Mouse (Mus musculus) liver, embryonic 14.5 days (tissue): Measurements from ENCODE around the gene Akap9. TPM values are rescaled to one million over a fixed set of nuclear protein-coding genes. Genes with fewer than 3 reads are reported as not detected.

Experiments
- ATAC-seq: fragments of 200-750 bp; cut with Nextera tagmentation; 2 replicates; pipeline ENCODE4 v1.8.0; 2017; ENCODE audit warnings: moderate number of reproducible peaks, mild to moderate bottlenecking, moderate library complexity; ENCODE audit not compliant: insufficient read depth
- DNase-seq, 3 experiments: peaks; one replicate each; pipeline ENCODE4 v3.0.0-alpha.2; 2012 to 2013; ENCODE audit warnings: low read depth in 3 of 3, low spot score in 3 of 3
- H3K27ac ChIP-seq: fragments of 300-500 bp; sonication (generic); 2 replicates; pipeline ENCODE4 v1.5.1; 2014; ENCODE audit warnings: moderate library complexity, mild to moderate bottlenecking, control low read depth, inconsistent platforms
- H3K27me3 ChIP-seq: fragments of 300-500 bp; sonication (generic); 2 replicates; pipeline ENCODE4 v1.6.1; 2014; ENCODE audit warnings: mild to moderate bottlenecking, low read length, moderate library complexity; ENCODE audit not compliant: control insufficient read depth, insufficient read depth
- H3K36me3 ChIP-seq: fragments of 300-500 bp; sonication (generic); replicated peaks from 2 replicates; pipeline ENCODE4 v1.6.1; 2014; ENCODE audit warnings: low read depth; ENCODE audit not compliant: control insufficient read depth, insufficient read depth
- H3K4me1 ChIP-seq, 2 experiments: fragments of 200-500 bp in 1 of 2; fragments of 300-500 bp in 1 of 2; sonication (generic) in 1 of 2; replicated peaks; 2 replicates each; pipeline ENCODE4 v1.6.1; 2012 to 2014; ENCODE audit warnings: antibody characterized with exemption in 1 of 2, inconsistent platforms in 1 of 2, low read length in 1 of 2; ENCODE audit not compliant: control insufficient read depth in 2 of 2, insufficient read depth in 2 of 2
- H3K4me2 ChIP-seq: fragments of 300-500 bp; sonication (generic); 2 replicates; pipeline ENCODE4 v1.6.1; 2014; ENCODE audit warnings: low read depth, mild to moderate bottlenecking, control low read depth, moderate library complexity
- H3K4me3 ChIP-seq, 2 experiments: fragments of 200-500 bp in 1 of 2; fragments of 300-500 bp in 1 of 2; sonication (generic) in 1 of 2; 2 replicates each; pipeline ENCODE4 v1.5.1; 2012 to 2014; ENCODE audit warnings: low read depth in 2 of 2, low read length in 2 of 2, mild to moderate bottlenecking in 2 of 2, control low read depth in 1 of 2, inconsistent platforms in 1 of 2, moderate library complexity in 1 of 2; ENCODE audit not compliant: insufficient read depth in 1 of 2
- H3K9ac ChIP-seq: fragments of 300-500 bp; sonication (generic); replicated peaks from 2 replicates; pipeline ENCODE4 v1.6.1; 2014; ENCODE audit warnings: mild to moderate bottlenecking, control low read depth, moderate library complexity
- H3K9me3 ChIP-seq: fragments of 300-500 bp; sonication (generic); 2 replicates; pipeline ENCODE4 v1.6.1; 2016; ENCODE audit warnings: low read length, mixed read lengths; ENCODE audit not compliant: control insufficient read depth
- CTCF ChIP-seq: IDR thresholded peaks from 2 replicates; pipeline ENCODE4 v1.5.1; 2016; ENCODE audit warnings: antibody characterized with exemption, low read depth, control low read depth
- EP300 ChIP-seq: IDR thresholded peaks from 2 replicates; pipeline ENCODE4 v1.6.1; 2016; ENCODE audit warnings: antibody characterized with exemption, low read depth
- WGBS: fragments of 180-500 bp; shearing (Covaris S2); extraction: QIAGEN DNeasy Blood & Tissue Kit; methylation state at CpG from one replicate; pipeline ENCODE4 v1.1.7; 2014; ENCODE audit not compliant: insufficient replicate concordance; 5-methylcytosine and 5-hydroxymethylcytosine counted together
- polyA plus RNA-seq, 2 experiments: library from polyadenylated mRNA; depleted of rRNA in 1 of 2; stranded (reverse) in 1 of 2; unstranded in 1 of 2; fragments of >200 nt; fragmentation: Nextera tagmentation in 1 of 2; extraction: Ambion mirVana in 1 of 2; gene quantifications; 2 replicates each; pipeline versions ENCODE4 v1.2.1 to v1.2.3; 2012 to 2014

Gene Akap9
- polyA plus RNA-seq, 2 experiments, result 6.2 to 17.8 TPM

GRCm38 (mm10) chr5:4031846-4032245 lies 104.0 kb downstream of the Akap9 start:
- ATAC-seq, result no peak
- H3K27me3 ChIP-seq, result no peaks in the 10 kb centered on the region
- no peak overlapping the region for H3K4me2 ChIP-seq
- H3K36me3 ChIP-seq, result no peaks in the 10 kb centered on the region
- no peak overlapping the region for H3K27ac ChIP-seq
- no peak for TF ChIP-seq CTCF
- TF ChIP-seq EP300, result no peak
- no peak for DNase-seq
- 38% methylated on average over 4 of the region's 4 CpGs for WGBS
- no peaks in the 10 kb centered on the region for H3K4me1 ChIP-seq
- no peak overlapping the region for H3K4me3 ChIP-seq
- no peaks in the 10 kb centered on the region for H3K9me3 ChIP-seq
- H3K9ac ChIP-seq, result no peak overlapping the region

- H3K27me3 ChIP-seq, result no peaks in the 10 kb centered on the region
Measured at GRCm38 (mm10) chr5:4036686-4037085, 108.8 kb downstream of the Akap9 start.

GRCm38 (mm10) chr5:4039351-4039750 lies 111.5 kb downstream of the Akap9 start:
- no peaks in the 10 kb centered on the region; the same call in 1 of the 2 replicates for H3K36me3 ChIP-seq
- TF ChIP-seq CTCF (no peak), EP300 (no peak)

More at GRCm38 (mm10) chr5:4036686-4037085, 108.8 kb downstream of the Akap9 start:
- no peak overlapping the region for H3K9ac ChIP-seq
- no peak overlapping the region for H3K4me2 ChIP-seq
- H3K9me3 ChIP-seq, result no peaks in the 10 kb centered on the region
- no peaks in the 10 kb centered on the region for H3K4me1 ChIP-seq
- no peak overlapping the region for H3K27ac ChIP-seq
- peak in 1 of 3 experiments; percentile 11 for DNase-seq
- no peak overlapping the region for H3K4me3 ChIP-seq
- WGBS, result 78% methylated on average over 9 of the region's 9 CpGs
- ATAC-seq, result no peak
- TF ChIP-seq EP300, result no peak
- H3K36me3 ChIP-seq, result no peaks in the 10 kb centered on the region; the same call in 1 of the 2 replicates

GRCm38 (mm10) chr5:4040372-4040771 lies 112.5 kb downstream of the Akap9 start:
- DNase-seq, result no peak
- Histone ChIP-seq H3K36me3 (no peaks in the 10 kb centered on the region; the same call in 1 of the 2 replicates), H3K9ac (no peak overlapping the region), H3K4me2 (no peak overlapping the region), H3K4me1 (no peaks in the 10 kb centered on the region), H3K4me3 (no peak overlapping the region), H3K27me3 (no peaks in the 10 kb centered on the region), H3K27ac (no peak overlapping the region), H3K9me3 (no peaks in the 10 kb centered on the region)
- TF ChIP-seq CTCF (peak; percentile 59), EP300 (no peak)
- no peak for ATAC-seq
- 73% methylated on average over 6 of the region's 6 CpGs for whole genome bisulfite sequencing

More at GRCm38 (mm10) chr5:4039351-4039750, 111.5 kb downstream of the Akap9 start:
- DNase-seq (no peak), ATAC-seq (no peak)
- H3K4me3 ChIP-seq, result no peak overlapping the region
- H3K4me2 ChIP-seq, result no peak overlapping the region
- H3K27me3 ChIP-seq, result no peaks in the 10 kb centered on the region
- no peak overlapping the region for H3K27ac ChIP-seq
- no peaks in the 10 kb centered on the region for H3K4me1 ChIP-seq
- H3K9me3 ChIP-seq, result no peaks in the 10 kb centered on the region
- 80% methylated on average over 8 of the region's 8 CpGs for WGBS
- no peak overlapping the region; the same call in 1 of the 2 replicates for H3K9ac ChIP-seq

GRCm38 (mm10) chr5:4040922-4041321 lies 113.1 kb downstream of the Akap9 start:
- Histone ChIP-seq H3K4me1 (no peaks in the 10 kb centered on the region), H3K4me3 (no peak overlapping the region), H3K4me2 (no peak overlapping the region), H3K27ac (no peak overlapping the region), H3K9me3 (no peaks in the 10 kb centered on the region), H3K9ac (no peak overlapping the region), H3K36me3 (peaks cover under 1% of the 10 kb centered on the region; the same call in 1 of the 2 replicates), H3K27me3 (no peaks in the 10 kb centered on the region)
- WGBS, result 67% methylated on average over 2 of the region's 2 CpGs
- ATAC-seq, result no peak
- TF ChIP-seq EP300 (no peak), CTCF (no peak)
- DNase-seq, result no peak
